Mouse (Mus musculus): ENCODE measurements around the gene Gm8871. TPM values are rescaled to one million over a fixed set of nuclear protein-coding genes. Genes with fewer than 3 reads are reported as not detected.

The Gm8871 gene
- not detected in 2 replicates for polyA plus RNA-seq (2012; rRNA removed; ENCODE audit: low replicate concordance)

DNA sequence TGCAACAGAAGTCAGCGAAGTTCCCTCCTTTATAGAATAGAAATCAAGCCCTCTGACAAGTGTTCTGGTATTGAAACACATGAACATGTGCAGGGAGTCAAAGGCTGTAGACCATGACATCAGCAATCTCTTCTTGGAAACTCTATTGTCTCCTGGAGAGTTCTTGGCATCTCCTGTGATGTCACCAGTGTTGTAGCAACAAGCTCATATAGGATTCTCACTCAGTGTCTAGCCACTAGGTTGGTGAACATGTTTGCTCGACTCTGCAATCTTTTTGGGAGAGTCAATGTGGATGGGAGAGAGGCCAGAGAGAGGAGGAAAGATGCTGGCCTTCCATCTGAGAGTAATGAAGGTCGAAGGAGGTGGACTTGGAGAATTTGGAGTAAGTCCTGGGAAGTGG is at the start of gene Gm8871, which contains the start of gene Gm8857:
Gene Gm8871, plus strand, starts transcription at position 301 of the 400 bp plus-strand sequence.
Gene Gm8857, plus strand, starts transcription at position 303 of the 400 bp plus-strand sequence.

Other genes with a start within 250 kb of the Gm8871 start
- gene Gm8857, start within 50 bp of the Gm8871 start, polyA plus RNA-seq (2012; rRNA removed; ENCODE audit: low replicate concordance): not detected in 2 replicates
- not detected in 2 replicates for gene Gm8879, start 179.8 kb downstream of the Gm8871 start, polyA plus RNA-seq (2012; rRNA removed; ENCODE audit: low replicate concordance)
- not detected in 2 replicates for gene Gm5861, start 235.3 kb downstream of the Gm8871 start, polyA plus RNA-seq (2012; rRNA removed; ENCODE audit: low replicate concordance)

All from mammary gland, adult 2 months (tissue).